Mouse (Mus musculus): Measurements from ENCODE around the gene Ppid. TPM values are rescaled to one million over a fixed set of nuclear protein-coding genes. Genes with fewer than 3 reads are reported as not detected.

Ppid gene
- polyA plus RNA-seq (2014; fragmentation: Illumina TruSeq; extraction: RNeasy Lipid Tissue Mini Kit (QIAGEN cat#74804); ENCODE audit: low read depth, low replicate concordance) = 275 TPM

DNA sequence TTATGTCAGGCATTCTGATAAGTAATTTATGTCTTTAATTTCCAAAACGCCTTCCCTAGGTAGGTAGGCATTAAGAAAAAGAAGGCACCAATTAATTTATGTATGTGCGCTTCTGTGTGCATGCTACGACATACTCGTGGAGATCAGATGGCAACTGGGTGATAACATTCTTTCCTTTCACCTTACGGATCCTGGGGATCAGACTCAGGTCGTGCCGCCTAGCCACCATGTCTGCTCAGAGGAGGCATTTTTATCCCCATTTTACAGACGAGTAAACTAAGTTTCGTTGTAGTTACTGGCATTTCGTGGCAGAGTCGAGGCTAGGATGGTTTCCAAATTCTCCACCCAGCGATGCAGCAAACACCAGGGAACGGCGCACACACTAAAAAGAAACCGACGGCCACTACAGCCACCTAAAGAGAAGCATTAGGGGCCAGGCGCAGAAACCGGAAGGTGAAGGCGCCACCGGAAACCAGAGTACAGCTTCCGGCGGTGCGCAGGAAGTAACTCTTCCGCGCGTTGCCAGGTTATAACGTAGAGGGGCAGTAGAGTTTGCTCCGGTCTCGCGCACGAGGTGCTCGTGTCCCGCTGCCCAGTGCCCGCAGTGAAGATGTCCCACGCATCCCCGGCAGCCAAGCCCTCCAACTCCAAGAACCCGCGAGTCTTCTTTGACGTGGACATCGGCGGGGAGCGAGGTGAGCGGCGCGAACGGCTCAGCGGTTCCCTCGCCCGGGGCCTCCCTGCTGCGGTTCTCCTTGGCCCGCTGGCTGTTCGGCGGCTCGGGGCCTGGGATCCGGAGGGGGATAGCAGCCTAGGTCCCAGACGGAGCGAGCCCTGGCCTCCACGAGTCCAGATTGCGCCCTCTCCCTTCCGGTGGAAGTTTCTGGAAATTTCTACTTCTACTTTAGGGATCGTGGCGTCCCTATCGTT is at the start of gene Ppid:
TSS of gene Ppid (plus strand) at position 480 of the 930 bp plus-strand sequence.

GRCm38 (mm10) chr3:79567703-79568362 is 23.3 kb upstream of the Ppid start, which contains the start of gene Fnip2:
Fnip2 (minus strand) TSS chr3:79567796.

GRCm38 (mm10) chr3:79628561-79629415 is 37.6 kb downstream of the Ppid start, which contains the start of gene 4930579G24Rik:
4930579G24Rik (plus strand) TSS chr3:79629079.

DNA sequence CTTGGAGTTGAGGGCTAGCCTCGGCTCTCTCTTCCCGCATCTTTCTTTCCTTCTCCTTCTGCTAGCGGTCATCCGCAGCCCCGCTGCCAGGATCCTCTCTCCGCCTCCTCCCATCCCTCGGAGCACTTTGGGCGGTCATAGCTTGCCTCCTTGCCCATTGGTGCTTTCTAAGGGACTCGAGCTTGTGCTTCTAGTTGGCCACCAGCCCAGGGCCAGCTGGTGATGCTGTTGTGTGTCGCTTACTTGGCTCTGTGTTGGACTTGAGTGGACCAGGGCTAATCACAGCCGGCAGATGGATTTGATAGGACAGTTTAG is 38.2 kb downstream of the Ppid start, which contains the start of gene Etfdh:
TSS of gene Etfdh (minus strand) at position 85 of the 315 bp plus-strand sequence.

Other genes starting within 250 kb of the Ppid start
- gene Fnip2, start 23.5 kb upstream of the Ppid start, polyA plus RNA-seq (2014; fragmentation: Illumina TruSeq; extraction: RNeasy Lipid Tissue Mini Kit (QIAGEN cat#74804); ENCODE audit: low read depth, low replicate concordance) = 4.8 TPM
- gene 4930579G24Rik, start 37.7 kb downstream of the Ppid start, polyA plus RNA-seq (2014; fragmentation: Illumina TruSeq; extraction: RNeasy Lipid Tissue Mini Kit (QIAGEN cat#74804); ENCODE audit: low read depth, low replicate concordance) = 5.8 TPM
- 406 TPM for gene Etfdh, start 38.2 kb downstream of the Ppid start, polyA plus RNA-seq (2014; fragmentation: Illumina TruSeq; extraction: RNeasy Lipid Tissue Mini Kit (QIAGEN cat#74804); ENCODE audit: low read depth, low replicate concordance)
- gene Rxfp1, start 146.5 kb downstream of the Ppid start, polyA plus RNA-seq (2014; fragmentation: Illumina TruSeq; extraction: RNeasy Lipid Tissue Mini Kit (QIAGEN cat#74804); ENCODE audit: low read depth, low replicate concordance) = not detected